Mouse (Mus musculus) limb, embryonic 15.5 days (tissue): ENCODE results near the gene Plcg2. TPM values are rescaled to one million over a fixed set of nuclear protein-coding genes. Genes with fewer than 3 reads are reported as not detected.

ENCODE experiments used
- ATAC-seq: fragments of 200-750 bp; cut with Nextera tagmentation; 2 replicates; pipeline ENCODE4 v1.8.0; 2017; ENCODE audit warnings: low read depth, moderate TSS enrichment; ENCODE audit not compliant: insufficient number of reproducible peaks, low FRiP score, low TSS enrichment
- H3K27ac ChIP-seq: fragments of 300-500 bp; sonication (generic); 2 replicates; pipeline ENCODE4 v1.5.1; 2015; ENCODE audit warnings: moderate library complexity, mild to moderate bottlenecking, inconsistent platforms
- H3K27me3 ChIP-seq: fragments of 300-500 bp; sonication (generic); 2 replicates; pipeline ENCODE4 v1.6.1; 2015; ENCODE audit warnings: inconsistent platforms
- H3K36me3 ChIP-seq: fragments of 300-500 bp; sonication (generic); 2 replicates; pipeline ENCODE4 v1.6.1; 2015; ENCODE audit warnings: inconsistent platforms
- H3K4me1 ChIP-seq: fragments of 300-500 bp; sonication (generic); 2 replicates; pipeline ENCODE4 v1.6.1; 2015; ENCODE audit warnings: inconsistent platforms
- H3K4me2 ChIP-seq: fragments of 300-500 bp; sonication (generic); 2 replicates; pipeline ENCODE4 v1.6.1; 2015; ENCODE audit warnings: mild to moderate bottlenecking, inconsistent platforms
- H3K4me3 ChIP-seq: fragments of 300-500 bp; sonication (generic); 2 replicates; pipeline ENCODE4 v1.5.1; 2015; ENCODE audit warnings: mild to moderate bottlenecking, inconsistent platforms
- H3K9ac ChIP-seq: fragments of 300-500 bp; sonication (generic); 2 replicates; pipeline ENCODE4 v1.6.1; 2015; ENCODE audit warnings: inconsistent platforms
- H3K9me3 ChIP-seq: fragments of 300-500 bp; sonication (generic); 2 replicates; pipeline ENCODE4 v1.6.1; 2016; ENCODE audit warnings: inconsistent platforms
- WGBS: fragments of 180-500 bp; shearing (Covaris S2); methylation state at CpG from one replicate; pipeline ENCODE4 v1.1.7; 2015; 5-methylcytosine and 5-hydroxymethylcytosine counted together
- polyA plus RNA-seq: library from polyadenylated mRNA; unstranded; fragments of >200 nt; fragmentation: Nextera tagmentation; extraction: Ambion mirVana; gene quantifications from 2 replicates; pipeline ENCODE4 v1.2.1, GENCODE M21; 2015

Gene Plcg2
- polyA plus RNA-seq, 1 experiment from 2014 or later: 3.8 TPM

DNA sequence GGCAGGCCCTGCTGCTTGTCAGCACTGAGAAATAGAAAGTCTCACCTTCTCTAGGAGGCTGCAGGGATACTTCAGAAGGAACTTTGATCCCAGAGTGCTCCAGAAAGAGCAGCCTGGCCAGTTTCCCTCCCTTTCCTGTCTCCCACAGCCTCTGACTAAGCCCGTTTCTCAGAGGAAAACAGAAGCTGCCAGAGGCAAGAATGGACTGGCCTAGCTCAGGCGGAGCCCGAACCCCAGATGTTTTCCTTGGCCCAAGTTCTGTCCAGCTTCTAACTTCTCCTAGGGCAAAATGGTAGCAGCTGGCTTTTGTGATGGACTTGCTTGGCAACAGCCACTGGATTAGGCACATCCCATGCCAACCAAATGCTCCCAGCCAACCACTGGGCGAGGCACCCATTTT, 62.9 kb downstream of the Plcg2 start:
- no peak for ATAC-seq
- Histone ChIP-seq H3K4me1 (peaks cover 16% of the 10 kb centered on the region), H3K4me2 (no peak overlapping the region), H3K36me3 (no peaks in the 10 kb centered on the region), H3K9me3 (no peaks in the 10 kb centered on the region), H3K4me3 (no peak overlapping the region), H3K27me3 (peaks cover 4% of the 10 kb centered on the region; the same call in 1 of the 2 replicates), H3K9ac (no peak overlapping the region), H3K27ac (no peak overlapping the region)
- WGBS: 42% methylated on average over 4 of the region's 4 CpGs

DNA sequence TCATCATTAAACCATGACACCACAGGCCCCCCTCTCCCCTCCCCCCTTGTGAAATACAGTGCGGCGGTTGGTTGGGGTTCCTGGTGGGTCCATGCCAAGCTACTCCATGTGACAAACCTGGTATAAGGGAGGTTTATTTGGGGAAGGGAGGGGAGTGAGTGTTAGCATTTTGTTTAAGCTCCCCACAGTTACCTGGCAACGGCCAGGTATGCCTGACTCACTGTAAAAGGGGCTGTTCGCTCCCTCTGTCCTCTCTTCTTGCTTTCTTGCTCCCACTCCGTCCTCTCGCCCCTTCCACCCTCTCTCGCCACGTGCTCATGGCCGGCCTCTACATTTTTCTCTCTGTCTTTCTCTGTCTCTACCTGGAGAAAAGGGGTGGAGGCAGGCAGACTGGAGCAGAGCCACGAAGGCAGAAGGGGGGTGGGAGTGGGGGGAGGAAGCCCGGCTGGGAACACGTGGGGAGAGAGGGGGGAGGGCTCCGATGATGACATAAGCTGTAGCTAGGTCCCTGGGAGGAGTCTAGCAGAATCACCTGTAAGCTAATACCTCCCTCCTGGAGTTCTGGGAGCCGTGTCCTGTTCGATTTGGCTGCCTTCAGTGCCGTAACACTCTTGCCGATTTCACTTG, 63.8 kb downstream of the Plcg2 start:
- Histone ChIP-seq H3K36me3 (no peaks in the 10 kb centered on the region), H3K9me3 (no peaks in the 10 kb centered on the region), H3K4me2 (peak overlapping the region; percentile 40), H3K4me3 (0 out of 2 replicates have a peak overlapping the region, but pooled peaks have one; percentile 9), H3K4me1 (peaks cover 16% of the 10 kb centered on the region), H3K27ac (no peak overlapping the region), H3K9ac (no peak overlapping the region), H3K27me3 (peaks cover 4% of the 10 kb centered on the region; the same call in 1 of the 2 replicates)
- ATAC-seq: no peak
- WGBS: 12% methylated on average over 17 of the region's 17 CpGs

DNA sequence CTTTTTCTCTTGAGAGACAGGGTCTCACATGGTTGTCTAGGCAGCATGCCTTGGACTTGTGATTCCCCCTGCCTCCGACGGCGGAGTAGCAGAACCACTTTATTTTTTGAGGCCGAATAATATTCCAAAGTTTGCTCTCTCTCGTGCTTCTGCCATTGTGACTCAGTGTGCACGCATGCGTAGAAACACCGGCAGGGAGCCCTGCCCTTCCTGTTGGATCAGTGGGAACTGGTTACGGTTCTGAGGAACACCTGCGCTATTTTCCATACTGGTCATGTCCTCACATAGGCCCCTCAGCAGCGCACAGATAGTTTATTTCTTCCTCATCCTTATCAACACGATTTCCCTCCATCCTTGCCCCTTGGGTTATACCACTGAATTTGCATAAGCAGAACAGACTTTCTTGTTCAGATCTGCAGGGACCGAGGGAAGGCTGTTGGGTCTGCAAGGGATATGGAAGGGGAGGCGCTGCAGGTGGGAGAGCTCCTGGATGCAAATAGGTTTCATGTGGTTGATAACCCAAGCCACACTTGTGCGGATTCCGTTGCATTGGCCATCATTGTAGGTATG, 64.4 kb downstream of the Plcg2 start:
- Histone ChIP-seq H3K4me1 (peaks cover 16% of the 10 kb centered on the region), H3K36me3 (no peaks in the 10 kb centered on the region), H3K27me3 (peaks cover 4% of the 10 kb centered on the region; the same call in 1 of the 2 replicates), H3K4me2 (peak overlapping the region; percentile 40), H3K27ac (no peak overlapping the region), H3K9me3 (no peaks in the 10 kb centered on the region), H3K9ac (no peak overlapping the region), H3K4me3 (0 out of 2 replicates have a peak overlapping the region, but pooled peaks have one; percentile 9)
- ATAC-seq: no peak
- 32% methylated on average over 16 of the region's 16 CpGs for WGBS

DNA sequence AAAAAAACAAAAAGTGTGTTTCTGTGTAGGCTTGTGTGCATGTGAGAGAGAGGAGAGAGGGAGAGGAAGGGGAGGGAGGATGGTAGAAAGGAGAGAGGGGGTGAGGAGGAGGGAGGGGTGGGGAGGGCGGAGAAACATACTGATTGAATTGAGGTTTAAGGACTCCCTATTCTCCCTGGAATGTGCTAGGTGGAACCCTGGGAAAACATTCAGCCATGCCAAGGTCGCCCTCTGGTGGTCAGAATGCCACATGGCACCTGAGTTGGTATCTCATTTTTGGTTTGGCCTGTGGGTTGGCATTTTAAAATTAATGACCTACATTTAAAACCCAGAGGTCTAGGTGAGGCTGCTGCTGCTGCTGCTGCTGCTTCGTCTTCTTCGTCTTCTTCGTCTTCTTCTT, 71.3 kb downstream of the Plcg2 start:
- no peak overlapping the region for H3K4me2 ChIP-seq
- no peak overlapping the region for H3K4me3 ChIP-seq
- no peak overlapping the region for H3K27ac ChIP-seq
- ATAC-seq: no peak
- H3K4me1 ChIP-seq: no peaks in the 10 kb centered on the region
- no peak overlapping the region for H3K9ac ChIP-seq
- H3K36me3 ChIP-seq: no peaks in the 10 kb centered on the region
- 28% methylated on average over 5 of the region's 5 CpGs for WGBS
- no peaks in the 10 kb centered on the region for H3K9me3 ChIP-seq
- no peaks in the 10 kb centered on the region for H3K27me3 ChIP-seq

DNA sequence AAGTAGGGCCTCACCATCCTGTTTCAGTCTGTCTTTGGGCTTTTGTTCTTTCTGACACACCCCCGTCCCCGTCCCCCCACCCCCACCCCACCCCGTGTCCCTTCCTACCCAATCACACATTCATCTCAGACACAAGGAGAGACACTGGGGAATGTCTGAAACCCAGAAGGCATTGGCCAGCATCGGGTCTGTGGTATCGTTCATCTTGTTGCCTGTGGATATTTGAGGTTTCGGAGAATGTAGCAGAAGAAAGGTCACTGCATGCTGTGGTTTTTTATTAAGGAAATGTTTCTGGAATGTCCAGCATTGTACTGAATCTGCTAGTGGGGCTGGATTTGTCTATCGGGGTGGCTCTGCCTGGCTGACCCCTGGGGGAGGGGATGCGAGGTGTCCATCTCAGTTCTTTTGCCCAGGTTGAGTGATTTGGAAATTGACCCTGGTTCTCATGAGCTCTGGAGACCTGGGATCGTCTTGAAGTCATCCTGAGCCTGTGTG, 78.2 kb downstream of the Plcg2 start:
- Histone ChIP-seq H3K27ac (no peak overlapping the region), H3K9ac (no peak overlapping the region), H3K36me3 (no peaks in the 10 kb centered on the region), H3K27me3 (no peaks in the 10 kb centered on the region), H3K4me2 (no peak overlapping the region), H3K9me3 (no peaks in the 10 kb centered on the region), H3K4me3 (no peak overlapping the region), H3K4me1 (no peaks in the 10 kb centered on the region)
- 66% methylated on average over 9 of the region's 9 CpGs for WGBS
- no peak for ATAC-seq

DNA sequence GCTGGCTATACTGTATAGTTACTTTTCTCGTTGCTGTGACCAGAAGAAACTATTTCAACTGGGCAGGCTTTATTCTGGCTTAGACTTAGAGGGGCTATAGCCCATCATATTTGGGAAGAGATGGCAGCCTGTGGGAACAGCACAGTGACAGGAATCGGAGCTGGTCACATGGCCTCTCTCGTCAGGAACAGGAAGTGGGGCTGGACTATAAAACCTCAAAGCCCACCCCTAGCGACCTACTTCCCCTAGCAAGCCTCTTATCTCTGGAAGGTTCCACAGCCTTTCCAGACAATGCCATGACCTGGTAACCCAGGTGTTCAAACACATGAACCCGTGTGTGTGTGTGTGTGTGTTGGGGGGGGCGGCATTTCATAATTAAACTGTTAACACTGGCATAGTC, 79.0 kb downstream of the Plcg2 start:
- no peak for ATAC-seq
- 69% methylated on average over 6 of the region's 6 CpGs for WGBS
- Histone ChIP-seq H3K27me3 (no peaks in the 10 kb centered on the region), H3K27ac (no peak overlapping the region), H3K4me3 (no peak overlapping the region), H3K4me1 (no peaks in the 10 kb centered on the region), H3K9ac (no peak overlapping the region), H3K36me3 (no peaks in the 10 kb centered on the region), H3K4me2 (no peak overlapping the region), H3K9me3 (no peaks in the 10 kb centered on the region)

DNA sequence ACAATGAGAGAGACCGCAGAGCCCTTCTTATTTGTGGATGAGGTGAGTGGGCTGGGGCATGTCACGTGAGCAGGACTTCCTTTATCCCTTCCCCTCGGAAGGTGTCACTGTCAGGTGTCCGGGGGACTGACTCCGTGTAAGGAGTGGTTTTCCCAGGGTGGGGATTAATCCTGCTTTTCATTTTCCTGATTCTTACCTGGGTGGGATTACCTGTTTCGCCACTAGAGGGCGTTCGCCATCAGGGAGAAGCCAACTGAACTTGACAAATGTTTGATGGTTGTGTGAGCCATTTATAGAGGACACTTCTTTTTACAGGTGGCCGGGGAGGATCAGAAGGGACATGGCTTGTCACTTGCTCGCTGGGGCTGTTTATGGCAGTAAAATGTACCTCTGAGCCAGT, 79.8 kb downstream of the Plcg2 start:
- no peak for ATAC-seq
- WGBS: 68% methylated on average over 10 of the region's 10 CpGs
- no peaks in the 10 kb centered on the region for H3K27me3 ChIP-seq

DNA sequence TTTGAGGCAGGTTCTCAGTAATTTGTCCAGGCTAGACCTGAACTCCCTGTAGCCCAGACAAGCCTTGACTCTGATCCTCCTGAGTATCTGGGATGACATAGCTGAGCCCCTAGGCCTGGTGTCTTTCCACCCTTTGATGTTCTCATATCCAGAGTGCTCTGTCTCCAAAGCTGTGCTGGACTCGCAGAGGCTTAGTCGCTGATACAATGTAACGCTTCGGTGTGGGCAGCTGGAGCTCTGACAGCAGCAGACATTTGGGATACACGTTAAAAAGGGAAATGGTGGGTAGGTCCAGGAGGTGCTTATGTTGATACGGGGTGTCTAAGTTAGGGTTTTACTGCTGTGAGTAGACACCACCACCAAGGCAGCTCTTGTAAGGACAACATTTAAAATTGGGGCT, 80.8 kb downstream of the Plcg2 start:
- H3K4me3 ChIP-seq: no peak overlapping the region

More for the DNA sequence above, 79.8 kb downstream of the Plcg2 start:
- Histone ChIP-seq H3K4me3 (no peak overlapping the region), H3K36me3 (no peaks in the 10 kb centered on the region), H3K27ac (no peak overlapping the region), H3K4me1 (no peaks in the 10 kb centered on the region), H3K9me3 (no peaks in the 10 kb centered on the region), H3K9ac (no peak overlapping the region), H3K4me2 (no peak overlapping the region)

DNA sequence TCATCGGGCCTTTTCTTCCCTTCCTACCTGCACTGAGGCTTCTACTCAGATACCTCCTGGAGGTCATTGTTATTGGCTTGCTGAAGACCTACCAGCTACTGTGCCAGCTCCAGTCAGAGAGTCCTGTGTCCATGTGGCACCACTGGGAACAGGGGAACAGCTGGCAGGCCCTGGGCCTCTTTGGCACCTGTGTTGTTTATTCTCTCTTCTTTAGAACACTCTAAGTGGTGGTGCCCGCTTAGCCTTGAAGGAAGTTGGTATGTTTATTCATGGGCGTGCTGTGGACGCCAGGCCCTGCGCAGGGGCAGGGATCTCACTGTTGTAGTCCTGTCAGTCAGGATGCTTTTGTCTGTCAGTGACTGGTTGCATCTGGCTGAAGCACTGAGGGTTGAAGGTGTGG, 95.8 kb downstream of the Plcg2 start:
- H3K4me1 ChIP-seq: no peaks in the 10 kb centered on the region
- no peaks in the 10 kb centered on the region for H3K27me3 ChIP-seq
- H3K4me3 ChIP-seq: no peak overlapping the region
- H3K27ac ChIP-seq: no peak overlapping the region
- ATAC-seq: no peak
- no peaks in the 10 kb centered on the region for H3K9me3 ChIP-seq
- WGBS: 90% methylated on average over 5 of the region's 5 CpGs
- no peak overlapping the region for H3K4me2 ChIP-seq
- no peak overlapping the region for H3K9ac ChIP-seq
- H3K36me3 ChIP-seq: no peaks in the 10 kb centered on the region

More for the DNA sequence above, 80.8 kb downstream of the Plcg2 start:
- H3K9ac ChIP-seq: no peak overlapping the region
- no peak overlapping the region for H3K4me2 ChIP-seq
- no peaks in the 10 kb centered on the region for H3K4me1 ChIP-seq
- ATAC-seq: no peak
- H3K27ac ChIP-seq: no peak overlapping the region
- WGBS: 88% methylated on average over 6 of the region's 6 CpGs
- no peaks in the 10 kb centered on the region for H3K36me3 ChIP-seq
- H3K27me3 ChIP-seq: no peaks in the 10 kb centered on the region
- H3K9me3 ChIP-seq: no peaks in the 10 kb centered on the region

DNA sequence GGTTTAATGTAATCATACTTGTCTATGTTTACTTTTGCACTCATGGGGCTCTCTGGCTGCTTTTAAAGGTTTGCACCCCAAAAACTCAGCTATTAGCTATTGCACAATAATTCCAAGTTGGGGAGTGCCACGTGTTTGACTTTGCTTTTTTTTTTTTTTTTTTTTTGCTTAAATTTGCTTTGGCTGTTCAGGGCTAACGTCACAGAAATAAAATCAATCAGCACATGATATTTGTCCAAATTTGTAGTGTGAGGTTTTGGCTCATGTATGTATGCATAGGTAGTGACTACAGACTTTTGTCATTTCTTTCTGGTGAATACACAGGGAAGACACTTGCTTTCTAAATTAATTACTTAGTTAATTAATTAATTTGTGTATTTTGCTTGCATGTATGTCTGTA, 96.9 kb downstream of the Plcg2 start:
- Histone ChIP-seq H3K9ac (no peak overlapping the region), H3K4me2 (no peak overlapping the region), H3K27me3 (no peaks in the 10 kb centered on the region), H3K27ac (no peak overlapping the region), H3K4me1 (no peaks in the 10 kb centered on the region), H3K4me3 (no peak overlapping the region), H3K36me3 (no peaks in the 10 kb centered on the region), H3K9me3 (no peaks in the 10 kb centered on the region)
- 71% methylated on average over 2 of the region's 2 CpGs for WGBS
- ATAC-seq: no peak

DNA sequence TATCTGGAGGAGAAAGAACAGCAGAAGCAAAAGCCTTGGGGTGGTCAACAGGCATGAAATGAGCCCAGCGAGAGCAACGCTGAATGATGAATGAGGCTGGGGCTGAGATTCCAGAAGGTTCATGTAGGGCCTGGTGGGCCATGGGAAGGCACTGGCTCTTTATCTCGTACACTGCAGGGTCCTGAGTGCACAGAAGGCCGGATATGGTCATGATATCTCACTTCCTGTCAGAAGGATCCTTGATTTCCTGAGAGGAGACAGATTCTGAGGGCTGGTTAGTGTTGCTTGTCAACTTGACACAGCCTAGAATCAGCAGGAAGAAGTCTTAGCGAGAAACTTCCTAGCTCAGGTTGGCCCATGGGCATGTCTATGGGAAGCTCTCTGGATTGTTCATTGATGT, 98.7 kb downstream of the Plcg2 start:
- Histone ChIP-seq H3K9me3 (no peaks in the 10 kb centered on the region), H3K9ac (no peak overlapping the region), H3K4me2 (no peak overlapping the region), H3K4me3 (no peak overlapping the region), H3K36me3 (no peaks in the 10 kb centered on the region), H3K4me1 (no peaks in the 10 kb centered on the region), H3K27me3 (no peaks in the 10 kb centered on the region), H3K27ac (no peak overlapping the region)
- WGBS: 84% methylated on average over 5 of the region's 5 CpGs
- ATAC-seq: no peak

DNA sequence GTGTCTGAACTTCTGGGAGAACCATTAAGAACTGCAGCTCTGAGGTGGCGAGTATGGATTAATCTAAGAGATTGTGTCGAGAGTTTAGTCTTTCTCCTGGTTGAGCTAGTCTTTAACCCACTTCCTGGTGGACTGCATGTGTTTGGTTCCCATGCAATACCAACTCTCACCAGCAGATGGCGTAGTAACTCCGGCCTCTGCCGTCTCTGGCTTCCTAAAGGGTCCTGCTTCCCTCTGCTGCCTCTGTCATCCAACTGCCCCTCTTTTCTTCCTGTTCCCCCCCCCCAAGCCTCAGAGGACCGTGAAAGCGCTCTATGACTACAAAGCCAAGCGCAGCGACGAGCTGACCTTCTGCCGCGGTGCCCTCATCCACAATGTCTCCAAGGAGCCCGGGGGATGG, 102.7 kb downstream of the Plcg2 start:
- no peak overlapping the region for H3K27ac ChIP-seq
- H3K36me3 ChIP-seq: no peaks in the 10 kb centered on the region
- H3K9ac ChIP-seq: no peak overlapping the region
- no peak overlapping the region for H3K4me2 ChIP-seq
- H3K4me1 ChIP-seq: no peaks in the 10 kb centered on the region
- no peaks in the 10 kb centered on the region for H3K9me3 ChIP-seq
- H3K4me3 ChIP-seq: no peak overlapping the region
- H3K27me3 ChIP-seq: no peaks in the 10 kb centered on the region
- ATAC-seq: no peak
- WGBS: 81% methylated on average over 13 of the region's 13 CpGs
